Mouse (Mus musculus): Measurements from ENCODE around the gene Dnajc28. TPM values are rescaled to one million over a fixed set of nuclear protein-coding genes. Genes with fewer than 3 reads are reported as not detected.

Dnajc28 gene
- total RNA-seq, 2 experiments from 2014 or later, result 9.0 to 9.8 TPM

DNA sequence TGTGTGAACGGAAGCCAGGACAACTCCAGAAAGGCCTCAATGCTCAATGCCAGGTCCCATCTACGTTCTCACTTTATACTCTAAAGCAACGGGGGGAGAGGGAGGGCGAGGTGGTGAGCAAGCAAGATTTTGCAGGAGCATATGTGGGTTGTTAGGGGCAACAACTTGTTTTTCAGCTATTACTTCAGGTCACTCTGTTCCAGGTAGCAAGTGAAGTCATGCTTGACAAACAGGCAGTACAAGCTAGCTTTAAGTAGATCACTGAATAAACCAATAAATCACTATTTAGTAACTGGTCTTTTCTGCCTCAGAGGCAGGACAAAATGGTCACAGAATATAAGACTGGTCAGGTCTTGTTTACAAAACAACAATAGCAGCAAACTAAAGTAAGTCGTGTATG lies 33.2 kb downstream of the Dnajc28 start:
- TF ChIP-seq CTCF (IDR thresholded peaks at IDR 0.05), result no peak
- no peak overlapping the region for H3K27ac ChIP-seq
- intact Hi-C loops (cut with DNase I), result no loop called here
- no peak for DNase-seq (ENCODE audit: extremely low spot score in 1 of 2, low spot score in 2 of 2)
- H3K4me3 ChIP-seq, result no peak overlapping the region

DNA sequence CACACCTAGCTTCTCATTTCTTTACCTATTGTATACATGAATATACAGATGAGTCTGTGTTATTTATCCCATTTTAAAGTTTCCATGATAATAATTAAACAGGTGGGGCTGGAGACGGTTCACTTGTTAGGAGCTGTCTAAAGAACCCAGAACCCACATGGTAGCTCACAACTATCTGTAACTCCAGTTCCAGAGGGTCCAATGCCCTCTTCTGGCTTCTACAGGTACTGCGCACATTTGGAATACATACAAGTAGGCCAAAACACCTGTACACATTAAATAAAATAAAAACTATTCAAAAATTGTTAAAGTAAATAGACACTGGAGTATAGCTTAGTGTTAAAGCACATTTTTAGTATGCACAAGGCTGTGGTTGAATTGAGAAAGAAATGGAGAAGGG lies 36.5 kb downstream of the Dnajc28 start:
- intact Hi-C loops (cut with DNase I), result no loop called here
- Histone ChIP-seq H3K4me3 (no peak overlapping the region), H3K27ac (no peak overlapping the region)
- no peak for DNase-seq (ENCODE audit: extremely low spot score in 1 of 2, low spot score in 2 of 2)
- TF ChIP-seq CTCF (IDR thresholded peaks at IDR 0.05), result peak; percentile 58

DNA sequence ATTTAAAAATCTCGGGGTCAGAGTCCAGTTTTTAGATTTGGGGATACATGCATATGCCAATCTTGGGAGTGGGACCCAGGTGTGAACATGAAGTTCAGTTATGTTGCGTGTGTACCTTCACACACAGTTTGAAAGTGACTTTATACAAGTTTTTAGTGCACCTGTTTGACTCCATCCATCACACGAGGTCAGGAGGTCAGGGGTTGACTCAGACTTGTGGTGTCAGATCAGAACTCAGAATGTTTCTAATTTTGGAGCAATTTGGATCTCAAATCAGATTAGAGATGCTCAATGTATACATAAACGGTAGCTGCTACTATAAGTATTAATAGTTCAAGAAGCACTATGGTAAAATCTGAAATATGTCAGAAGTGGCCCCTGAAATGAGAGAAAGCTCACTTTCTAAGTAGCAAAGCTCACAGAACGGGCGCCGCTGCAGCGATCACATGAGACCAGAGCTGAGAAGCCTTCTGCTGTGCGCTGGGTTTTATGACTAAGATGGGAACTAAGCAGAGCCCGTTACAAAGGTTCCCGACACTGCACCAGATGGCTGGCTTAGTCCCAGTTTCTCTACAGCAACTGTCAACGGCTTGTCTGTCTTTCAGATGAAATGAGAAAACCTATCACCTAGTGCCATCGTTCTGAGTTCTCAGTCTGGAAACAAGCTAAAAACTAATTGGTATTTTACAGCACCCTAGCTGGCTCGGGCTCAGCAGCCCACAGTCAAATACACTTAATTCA lies 39.7 kb downstream of the Dnajc28 start:
- Histone ChIP-seq H3K27ac (no peak overlapping the region), H3K4me3 (no peak overlapping the region)
- TF ChIP-seq CTCF (IDR thresholded peaks at IDR 0.05), result no peak
- intact Hi-C loops (cut with DNase I), result no loop called here
- no peak for DNase-seq (ENCODE audit: extremely low spot score in 1 of 2, low spot score in 2 of 2)

DNA sequence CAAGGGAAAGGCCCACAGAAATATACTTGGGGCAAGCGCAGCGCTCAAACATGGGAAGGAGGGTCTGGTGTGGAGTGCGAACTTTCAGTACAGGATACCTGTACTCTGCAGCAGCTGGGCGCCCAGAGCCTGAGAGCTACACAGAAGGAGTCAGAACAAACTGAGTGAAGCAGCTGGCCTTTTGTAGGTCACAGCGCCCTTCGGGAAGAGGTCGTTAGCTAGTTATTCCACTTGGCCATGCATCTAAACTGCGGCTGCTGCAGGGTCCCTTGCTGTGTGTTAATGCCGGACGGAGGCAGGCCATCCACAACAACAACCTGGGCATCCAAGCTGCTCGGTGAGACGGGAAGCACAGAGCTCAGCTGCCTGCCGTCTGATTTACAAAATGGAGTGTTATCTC lies 43.7 kb downstream of the Dnajc28 start:
- Histone ChIP-seq H3K27ac (no peak overlapping the region), H3K4me3 (no peak overlapping the region)
- no peak for TF ChIP-seq CTCF (IDR thresholded peaks at IDR 0.05)
- no peak for DNase-seq (ENCODE audit: extremely low spot score in 1 of 2, low spot score in 2 of 2)
- intact Hi-C loops (cut with DNase I), result no loop called here

DNA sequence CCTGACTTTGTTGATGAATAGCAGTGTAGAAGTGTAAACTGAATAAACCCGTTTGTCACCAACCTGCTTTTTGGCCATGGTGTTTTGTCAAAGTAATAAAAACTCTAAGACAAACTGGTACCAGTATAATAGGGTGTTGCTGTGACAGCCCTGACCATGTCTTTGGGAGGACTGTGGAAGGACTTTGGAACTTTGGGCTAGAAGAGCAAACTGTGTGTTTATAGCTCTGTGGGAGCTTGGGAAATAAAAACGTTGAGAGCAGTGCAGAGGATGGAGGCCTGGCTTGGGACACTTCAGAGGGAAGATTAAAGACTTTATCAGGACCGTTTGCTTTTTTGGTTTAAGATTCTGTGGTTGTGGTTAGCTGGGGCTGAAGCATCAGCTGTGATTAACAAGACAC lies 47.7 kb downstream of the Dnajc28 start:
- intact Hi-C loops (cut with DNase I), result no loop called here
- DNase-seq (ENCODE audit: extremely low spot score in 1 of 2, low spot score in 2 of 2), result no peak
- Histone ChIP-seq H3K4me3 (no peak overlapping the region), H3K27ac (no peak overlapping the region)
- TF ChIP-seq CTCF (IDR thresholded peaks at IDR 0.05), result no peak

DNA sequence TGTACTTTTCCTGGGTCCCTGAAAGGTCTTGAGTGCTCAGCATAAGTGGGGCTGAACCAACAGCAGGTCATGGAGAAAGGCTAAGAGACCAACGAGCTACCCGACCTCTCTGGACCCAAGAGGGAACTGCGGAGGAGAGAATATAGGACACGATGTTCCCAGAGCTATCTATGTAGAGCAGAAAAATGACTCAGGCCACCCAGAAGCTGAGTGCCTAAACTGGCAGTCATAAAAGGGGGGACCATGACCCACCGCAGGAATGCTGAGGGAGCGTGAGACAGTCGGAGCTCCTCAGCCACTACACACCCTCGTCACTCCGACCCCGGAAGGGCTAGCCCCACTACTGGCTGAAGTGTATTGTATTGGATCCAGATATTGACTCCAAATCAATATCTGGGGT lies 49.9 kb downstream of the Dnajc28 start:
- TF ChIP-seq CTCF (IDR thresholded peaks at IDR 0.05), result no peak
- intact Hi-C loops (cut with DNase I), result no loop called here

DNA sequence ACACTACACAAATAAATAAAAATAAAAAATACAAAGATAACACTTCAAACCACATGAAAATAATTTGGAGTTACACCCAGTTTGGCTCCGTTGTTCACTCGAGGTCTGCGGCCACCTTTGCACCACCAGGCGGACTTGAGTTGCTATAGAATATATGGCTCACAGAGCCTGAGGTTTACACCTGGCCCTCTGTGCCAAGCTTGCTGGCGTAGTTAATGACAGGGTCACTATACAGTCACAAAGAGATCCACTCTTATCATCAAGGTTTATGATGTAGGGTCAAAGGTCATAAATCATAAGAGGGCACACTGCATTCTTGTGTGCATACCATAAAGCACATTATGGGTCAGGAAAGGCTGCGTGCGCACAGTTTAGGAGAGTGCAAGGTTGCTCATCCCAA lies 52.8 kb downstream of the Dnajc28 start:
- TF ChIP-seq CTCF (IDR thresholded peaks at IDR 0.05), result no peak
- H3K4me3 ChIP-seq, result no peak overlapping the region
- intact Hi-C loops (cut with DNase I), result no loop called here
- no peak for DNase-seq (ENCODE audit: extremely low spot score in 1 of 2, low spot score in 2 of 2)
- no peak overlapping the region for H3K27ac ChIP-seq

More for the DNA sequence above, 49.9 kb downstream of the Dnajc28 start:
- DNase-seq (ENCODE audit: extremely low spot score in 1 of 2, low spot score in 2 of 2), result no peak
- no peak overlapping the region for H3K4me3 ChIP-seq
- no peak overlapping the region for H3K27ac ChIP-seq

DNA sequence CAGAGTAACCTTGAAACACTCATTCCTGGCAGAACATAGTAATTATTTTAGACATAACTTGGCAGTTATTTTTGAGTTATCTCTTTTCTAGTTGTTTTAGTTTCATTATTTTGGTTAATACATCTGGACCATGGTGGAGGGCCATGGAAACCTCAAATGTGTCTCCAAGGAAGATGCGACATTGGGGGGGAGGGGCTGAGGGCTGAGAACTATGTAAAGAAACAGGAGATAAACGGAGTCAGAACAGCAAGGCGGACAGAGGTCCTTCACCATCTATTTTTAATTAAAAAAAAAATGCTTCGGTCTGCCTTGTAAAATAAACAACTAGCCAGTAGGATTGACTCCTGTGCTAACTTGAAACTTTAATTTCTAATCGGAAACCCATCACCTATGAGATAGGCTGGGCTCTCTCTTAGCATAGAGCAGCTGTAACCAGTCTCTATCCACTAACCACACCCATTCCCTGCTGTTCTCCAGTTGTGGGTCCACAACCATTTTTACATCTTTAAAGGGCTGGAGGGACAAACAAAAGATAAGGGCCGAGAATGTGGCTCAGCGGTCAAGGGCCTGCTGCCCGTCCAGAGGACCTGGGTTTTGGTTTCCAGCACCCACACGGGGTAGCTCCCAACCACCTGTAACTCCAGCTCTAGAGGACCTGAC lies 53.4 kb downstream of the Dnajc28 start:
- no peak overlapping the region for H3K4me3 ChIP-seq
- no peak for DNase-seq (ENCODE audit: extremely low spot score in 1 of 2, low spot score in 2 of 2)
- intact Hi-C loops (cut with DNase I), result no loop called here
- H3K27ac ChIP-seq, result no peak overlapping the region
- TF ChIP-seq CTCF (IDR thresholded peaks at IDR 0.05), result no peak

DNA sequence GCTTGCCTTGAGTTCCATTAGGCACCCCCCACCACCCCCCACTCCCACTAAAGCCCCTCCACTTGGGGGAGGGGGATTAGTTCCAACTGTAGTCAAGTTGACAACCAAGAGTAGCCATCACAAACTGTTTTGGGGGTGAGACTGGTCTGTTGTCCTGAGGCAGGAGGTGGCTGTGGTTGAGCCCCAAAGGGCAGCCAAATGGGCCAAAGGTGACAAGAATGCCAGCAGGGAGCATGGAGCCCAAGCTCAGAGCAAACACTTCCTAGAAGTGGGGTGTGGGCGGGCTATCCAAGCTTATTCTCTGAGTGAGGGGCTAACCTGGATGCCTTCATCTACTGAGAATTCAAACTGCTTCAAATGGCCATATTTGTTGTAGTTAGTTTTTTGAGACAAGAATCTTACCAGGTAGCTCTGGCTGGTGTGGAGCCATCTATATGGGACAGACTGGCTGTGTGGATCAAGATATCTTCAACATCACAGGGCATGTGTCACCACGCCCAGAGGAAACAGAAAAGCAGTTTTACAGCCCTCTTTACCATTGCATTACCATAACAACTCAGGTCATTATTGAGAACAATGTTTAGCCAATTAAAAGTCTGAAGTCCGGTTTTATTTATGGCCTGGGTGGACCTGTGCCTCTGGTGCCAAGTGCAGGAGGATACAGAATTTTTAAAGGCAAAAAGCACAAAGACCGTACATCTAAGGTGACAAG lies 54.1 kb downstream of the Dnajc28 start:
- no peak for DNase-seq (ENCODE audit: extremely low spot score in 1 of 2, low spot score in 2 of 2)
- Histone ChIP-seq H3K27ac (no peak overlapping the region), H3K4me3 (no peak overlapping the region)
- intact Hi-C loops (cut with DNase I), result no loop called here
- TF ChIP-seq CTCF (IDR thresholded peaks at IDR 0.05), result no peak

Other genes starting within 250 kb of the Dnajc28 start
- 10 to 100 TPM; 20.2 to 20.3 TPM for gene Ifnar2, start 246.2 kb downstream of the Dnajc28 start, total RNA-seq (2021)
- gene Gm21970, start 227.3 kb downstream of the Dnajc28 start, total RNA-seq (2021), result not detected
- gene Il10rb, start 212.9 kb downstream of the Dnajc28 start, total RNA-seq (2021), result 1 to 10 TPM; 8.5 to 9.1 TPM
- 10 to 100 TPM; 45.2 TPM for gene Ifnar1, start 133.8 kb downstream of the Dnajc28 start, total RNA-seq (2021)
- 10 to 100 TPM; 30.0 to 32.7 TPM for gene Ifngr2, start 72.0 kb downstream of the Dnajc28 start, total RNA-seq (2021)
- gene Tmem50b, start 21.2 kb downstream of the Dnajc28 start, total RNA-seq (2021), result 10 to 100 TPM; 84.1 to 88.0 TPM
- gene Gart, start 27.9 kb upstream of the Dnajc28 start, total RNA-seq (2021), result 10 to 100 TPM; 48.4 to 52.8 TPM
- 100 to 1,000 TPM; 221 to 228 TPM for gene Son, start 28.5 kb upstream of the Dnajc28 start, total RNA-seq (2021)
- gene Donson, start 69.7 kb upstream of the Dnajc28 start, total RNA-seq (2021), result 10 to 100 TPM; 23.8 to 28.9 TPM
- 100 to 1,000 TPM; 107 to 108 TPM for gene Cryzl1, start 109.9 kb upstream of the Dnajc28 start, total RNA-seq (2021)
- 100 to 1,000 TPM; 133 to 156 TPM for gene Itsn1, start 110.3 kb upstream of the Dnajc28 start, total RNA-seq (2021)

Data from left cerebral cortex, adult 2 months (tissue).